Mouse (Mus musculus) liver, embryonic 14.5 days (tissue): Measurements from ENCODE around the gene Pdlim4. TPM values are rescaled to one million over a fixed set of nuclear protein-coding genes. Genes with fewer than 3 reads are reported as not detected.
A peak's percentile ranks its signal among the peaks of the same experiment; 100 is the strongest.
"Not testable (repeated sequence)": the region's sequence is repeated elsewhere in the genome, so short reads cannot be mapped to it uniquely, and the experiment has no call there.

Experiments
- ATAC-seq: fragments of 200-750 bp; cut with Nextera tagmentation; 2 replicates; pipeline ENCODE4 v1.8.0; 2017; ENCODE audit warnings: moderate number of reproducible peaks, mild to moderate bottlenecking, moderate library complexity; ENCODE audit not compliant: insufficient read depth
- DNase-seq, 3 experiments: peaks; one replicate each; pipeline ENCODE4 v3.0.0-alpha.2; 2012 to 2013; ENCODE audit warnings: low read depth in 3 of 3, low spot score in 3 of 3
- H3K27ac ChIP-seq: fragments of 300-500 bp; sonication (generic); 2 replicates; pipeline ENCODE4 v1.5.1; 2014; ENCODE audit warnings: moderate library complexity, mild to moderate bottlenecking, control low read depth, inconsistent platforms
- H3K27me3 ChIP-seq: fragments of 300-500 bp; sonication (generic); 2 replicates; pipeline ENCODE4 v1.6.1; 2014; ENCODE audit warnings: mild to moderate bottlenecking, low read length, moderate library complexity; ENCODE audit not compliant: control insufficient read depth, insufficient read depth
- H3K36me3 ChIP-seq: fragments of 300-500 bp; sonication (generic); replicated peaks from 2 replicates; pipeline ENCODE4 v1.6.1; 2014; ENCODE audit warnings: low read depth; ENCODE audit not compliant: control insufficient read depth, insufficient read depth
- H3K4me1 ChIP-seq, 2 experiments: fragments of 200-500 bp in 1 of 2; fragments of 300-500 bp in 1 of 2; sonication (generic) in 1 of 2; replicated peaks; 2 replicates each; pipeline ENCODE4 v1.6.1; 2012 to 2014; ENCODE audit warnings: antibody characterized with exemption in 1 of 2, inconsistent platforms in 1 of 2, low read length in 1 of 2; ENCODE audit not compliant: control insufficient read depth in 2 of 2, insufficient read depth in 2 of 2
- H3K4me2 ChIP-seq: fragments of 300-500 bp; sonication (generic); 2 replicates; pipeline ENCODE4 v1.6.1; 2014; ENCODE audit warnings: low read depth, mild to moderate bottlenecking, control low read depth, moderate library complexity
- H3K4me3 ChIP-seq, 2 experiments: fragments of 200-500 bp in 1 of 2; fragments of 300-500 bp in 1 of 2; sonication (generic) in 1 of 2; 2 replicates each; pipeline ENCODE4 v1.5.1; 2012 to 2014; ENCODE audit warnings: low read depth in 2 of 2, low read length in 2 of 2, mild to moderate bottlenecking in 2 of 2, control low read depth in 1 of 2, inconsistent platforms in 1 of 2, moderate library complexity in 1 of 2; ENCODE audit not compliant: insufficient read depth in 1 of 2
- H3K9ac ChIP-seq: fragments of 300-500 bp; sonication (generic); replicated peaks from 2 replicates; pipeline ENCODE4 v1.6.1; 2014; ENCODE audit warnings: mild to moderate bottlenecking, control low read depth, moderate library complexity
- H3K9me3 ChIP-seq: fragments of 300-500 bp; sonication (generic); 2 replicates; pipeline ENCODE4 v1.6.1; 2016; ENCODE audit warnings: low read length, mixed read lengths; ENCODE audit not compliant: control insufficient read depth
- CTCF ChIP-seq: IDR thresholded peaks from 2 replicates; pipeline ENCODE4 v1.5.1; 2016; ENCODE audit warnings: antibody characterized with exemption, low read depth, control low read depth
- EP300 ChIP-seq: IDR thresholded peaks from 2 replicates; pipeline ENCODE4 v1.6.1; 2016; ENCODE audit warnings: antibody characterized with exemption, low read depth
- WGBS: fragments of 180-500 bp; shearing (Covaris S2); extraction: QIAGEN DNeasy Blood & Tissue Kit; methylation state at CpG from one replicate; pipeline ENCODE4 v1.1.7; 2014; ENCODE audit not compliant: insufficient replicate concordance; 5-methylcytosine and 5-hydroxymethylcytosine counted together
- polyA plus RNA-seq, 2 experiments: library from polyadenylated mRNA; depleted of rRNA in 1 of 2; stranded (reverse) in 1 of 2; unstranded in 1 of 2; fragments of >200 nt; fragmentation: Nextera tagmentation in 1 of 2; extraction: Ambion mirVana in 1 of 2; gene quantifications; 2 replicates each; pipeline versions ENCODE4 v1.2.1 to v1.2.3; 2012 to 2014

Pdlim4 gene
- polyA plus RNA-seq, 2 experiments, result 2.1 to 2.4 TPM

DNA sequence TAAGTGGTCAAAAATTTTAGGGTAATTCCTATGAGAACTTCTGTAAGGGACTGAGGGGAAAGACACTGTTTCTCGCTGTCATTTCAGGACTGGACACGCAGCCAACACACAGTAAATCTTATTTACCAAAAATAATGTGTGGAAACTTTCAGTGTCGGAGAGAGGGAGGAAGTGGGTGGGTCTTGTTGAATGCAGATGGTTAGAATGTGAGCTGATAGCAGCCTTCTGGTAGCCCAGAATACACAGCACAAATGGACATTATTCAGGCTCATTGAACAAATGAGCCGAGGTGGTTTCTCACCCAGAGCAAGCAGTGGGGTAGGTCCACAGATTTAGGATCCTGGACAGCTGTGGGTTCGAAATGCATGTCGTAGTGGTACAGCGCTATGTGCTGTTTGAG is 15.7 kb downstream of the Pdlim4 start:
- Histone ChIP-seq H3K4me2 (no peak overlapping the region), H3K27me3 (no peaks in the 10 kb centered on the region), H3K36me3 (no peaks in the 10 kb centered on the region), H3K9ac (no peak overlapping the region), H3K27ac (no peak overlapping the region), H3K9me3 (no peaks in the 10 kb centered on the region), H3K4me1 (peaks cover 0 to 14% of the 10 kb centered on the region in 2 experiments; a peak in 3 of 4 replicates), H3K4me3 (no peak overlapping the region)
- ATAC-seq (peak; percentile 22; the same call in 1 of the 2 replicates), DNase-seq (no peak)
- TF ChIP-seq CTCF (no peak), EP300 (no peak)
- WGBS, result 40% methylated on average over 7 of the region's 7 CpGs

DNA sequence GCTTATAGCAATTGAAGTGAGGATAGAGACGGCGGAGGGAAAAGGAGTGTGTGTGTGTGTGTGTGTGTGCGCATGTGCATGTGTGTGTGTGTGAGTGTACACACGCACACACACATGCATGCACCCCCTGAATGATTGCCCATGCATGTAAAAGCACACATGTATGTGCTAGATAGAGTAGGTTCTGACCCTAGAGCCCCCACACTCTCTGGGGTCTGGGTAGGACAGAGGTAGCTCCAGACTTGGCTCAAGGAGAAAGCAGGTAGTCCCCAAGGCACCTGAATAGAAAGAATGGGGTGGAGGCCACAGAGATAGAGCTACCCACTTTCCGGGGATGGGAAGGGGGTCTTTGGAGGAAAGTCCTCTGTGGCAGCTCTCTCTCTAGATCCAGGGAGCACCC is 16.7 kb downstream of the Pdlim4 start:
- ATAC-seq, result no peak
- WGBS, result 79% methylated on average over 5 of the region's 5 CpGs
- Histone ChIP-seq H3K4me3 (no peak overlapping the region), H3K9me3 (no peaks in the 10 kb centered on the region), H3K4me1 (peaks cover 0 to 14% of the 10 kb centered on the region in 2 experiments; a peak in 3 of 4 replicates), H3K27me3 (no peaks in the 10 kb centered on the region), H3K4me2 (no peak overlapping the region), H3K27ac (no peak overlapping the region), H3K36me3 (no peaks in the 10 kb centered on the region), H3K9ac (no peak overlapping the region)
- DNase-seq, result no peak
- TF ChIP-seq EP300, result no peak
- no peak for TF ChIP-seq CTCF

DNA sequence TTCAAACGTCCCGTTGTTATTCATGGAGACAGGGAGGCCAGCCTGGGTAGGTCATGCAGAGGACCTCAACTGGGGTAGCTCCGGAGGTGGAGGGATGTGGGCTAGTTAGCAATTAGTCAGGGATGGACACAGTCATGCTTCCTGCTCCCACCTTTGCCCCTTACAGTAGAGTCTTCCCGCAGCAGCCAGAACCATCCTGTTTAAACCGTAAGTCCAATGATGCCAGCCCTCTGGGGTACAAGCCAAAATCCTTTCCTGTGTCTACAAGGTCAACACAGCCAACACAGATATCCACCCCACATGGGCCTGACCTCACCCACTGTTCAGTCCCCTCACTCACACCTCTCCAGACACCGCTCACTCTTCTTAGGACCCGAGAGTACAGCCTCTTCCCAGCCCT is 17.7 kb downstream of the Pdlim4 start:
- H3K36me3 ChIP-seq, result no peaks in the 10 kb centered on the region
- no peak for TF ChIP-seq CTCF
- TF ChIP-seq EP300, result no peak
- H3K27me3 ChIP-seq, result no peaks in the 10 kb centered on the region
- WGBS, result 65% methylated on average over 7 of the region's 7 CpGs
- H3K4me1 ChIP-seq, result peaks cover 0 to 10% of the 10 kb centered on the region in 2 experiments; a peak in 3 of 4 replicates
- H3K9me3 ChIP-seq, result no peaks in the 10 kb centered on the region
- DNase-seq (no peak), ATAC-seq (no peak)
- no peak overlapping the region for H3K4me2 ChIP-seq
- no peak overlapping the region for H3K9ac ChIP-seq
- H3K27ac ChIP-seq, result no peak overlapping the region
- H3K4me3 ChIP-seq, result no peak overlapping the region

DNA sequence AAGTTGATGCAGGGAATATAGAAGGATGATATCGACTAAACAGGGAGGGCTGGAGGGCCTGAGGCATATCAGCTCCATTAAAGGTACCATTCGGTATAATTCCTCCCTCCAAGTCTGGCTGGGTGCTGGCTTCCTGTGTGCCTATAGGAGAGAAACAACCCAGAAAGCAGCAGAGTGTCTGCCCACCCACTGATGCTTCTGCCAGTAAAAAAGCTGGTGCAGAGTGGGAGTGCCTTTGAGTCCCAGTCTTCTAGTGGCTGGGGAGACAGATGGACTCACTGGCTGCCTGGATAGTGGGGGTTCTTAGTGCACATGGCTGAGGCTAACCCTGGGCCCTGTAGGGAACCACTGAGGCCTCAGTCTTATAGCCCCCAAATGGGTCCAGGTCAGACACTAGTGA is 18.6 kb downstream of the Pdlim4 start:
- ATAC-seq, result no peak
- Histone ChIP-seq H3K4me1 (peaks cover 0 to 10% of the 10 kb centered on the region in 2 experiments; a peak in 3 of 4 replicates), H3K9me3 (no peaks in the 10 kb centered on the region), H3K27ac (no peak overlapping the region), H3K36me3 (no peaks in the 10 kb centered on the region), H3K4me3 (no peak overlapping the region), H3K27me3 (no peaks in the 10 kb centered on the region), H3K9ac (no peak overlapping the region), H3K4me2 (no peak overlapping the region)
- 59% methylated on average over 2 of the region's 2 CpGs for WGBS
- no peak for DNase-seq
- TF ChIP-seq EP300 (no peak), CTCF (no peak)

DNA sequence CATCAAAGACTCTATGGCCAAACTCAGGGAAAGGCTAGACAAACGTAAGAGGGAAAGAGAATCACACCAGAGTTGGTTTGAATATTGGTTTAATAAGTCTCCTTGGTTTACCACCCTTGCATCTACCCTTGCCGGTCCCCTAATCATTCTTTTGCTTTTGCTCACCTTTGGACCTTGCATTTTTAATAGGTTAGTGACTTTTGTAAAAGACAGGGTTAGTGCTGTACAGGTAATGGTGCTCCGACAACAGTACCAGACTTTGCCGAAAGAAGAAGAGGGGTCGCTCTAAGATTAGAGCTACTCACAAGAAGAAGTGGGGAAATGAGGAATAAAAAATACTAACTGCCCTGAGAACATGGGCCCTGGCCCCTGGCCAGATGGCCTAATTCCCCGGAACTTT is 28.1 kb downstream of the Pdlim4 start:
- 80% methylated on average over 6 of the region's 6 CpGs for WGBS
- no peaks in the 10 kb centered on the region for H3K27me3 ChIP-seq
- H3K4me1 ChIP-seq, result no peaks in the 10 kb centered on the region
- ATAC-seq (no peak), DNase-seq (no peak)
- no peaks in the 10 kb centered on the region for H3K9me3 ChIP-seq
- H3K36me3 ChIP-seq, result no peaks in the 10 kb centered on the region
- no peak overlapping the region for H3K4me2 ChIP-seq
- H3K27ac ChIP-seq, result no peak overlapping the region
- TF ChIP-seq CTCF, result no peak
- no peak for TF ChIP-seq EP300
- no peak overlapping the region for H3K4me3 ChIP-seq
- no peak overlapping the region for H3K9ac ChIP-seq

DNA sequence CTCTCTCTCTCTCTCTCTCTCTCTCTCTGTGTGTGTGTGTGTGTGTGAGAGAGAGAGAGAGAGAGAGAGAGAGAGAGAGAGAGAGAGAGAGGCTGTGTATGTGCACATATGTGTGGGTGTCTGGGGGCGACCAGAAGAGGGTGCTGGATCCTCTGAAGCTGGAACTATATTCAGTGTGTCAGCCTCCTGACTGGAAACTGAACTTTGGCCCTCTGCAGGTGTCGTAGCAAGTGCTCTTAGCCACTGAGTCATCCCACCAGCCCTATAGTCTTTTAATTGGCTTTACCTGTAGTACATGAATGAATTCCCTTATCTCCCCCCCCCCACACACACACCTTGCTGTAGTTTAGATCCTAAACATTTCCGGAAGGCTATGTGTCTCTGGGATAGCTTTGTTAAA is 35.9 kb downstream of the Pdlim4 start:
- ATAC-seq, DNase-seq, H3K9me3 ChIP-seq, H3K36me3 ChIP-seq, H3K4me2 ChIP-seq, H3K9ac ChIP-seq, H3K4me3 ChIP-seq, H3K27ac ChIP-seq, H3K27me3 ChIP-seq: not testable (repeated sequence)
- peaks cover 19% of the 10 kb centered on the region in 2 experiments for H3K4me1 ChIP-seq
- WGBS, result 90% methylated on average over 1 of the region's 3 CpGs
